Mouse (Mus musculus) megakaryocyte, embryonic 14.5 days (primary cell): Measurements from ENCODE around the gene 4930539E08Rik.

Experiments used
- FLI1 ChIP-seq: IDR thresholded peaks from 2 replicates; pipeline ENCODE4 v1.6.1; 2012; ENCODE audit warnings: low read length, inconsistent platforms, mixed read lengths
- GATA1 ChIP-seq: IDR thresholded peaks from 3 replicates; pipeline ENCODE4 v1.6.1; 2012; ENCODE audit warnings: mixed read lengths, low read length, inconsistent platforms, borderline replicate concordance

- TF ChIP-seq GATA1: no peak
- TF ChIP-seq FLI1: no peak
Observed at GRCm38 (mm10) chr17:28922096-28922495, 7.0 kb upstream of the 4930539E08Rik start.
